Mouse (Mus musculus): ENCODE results near the gene Zfp85.
"Not testable (repeated sequence)": the region's sequence is repeated elsewhere in the genome, so short reads cannot be mapped to it uniquely, and the experiment has no call there.

Zfp85 gene

DNA sequence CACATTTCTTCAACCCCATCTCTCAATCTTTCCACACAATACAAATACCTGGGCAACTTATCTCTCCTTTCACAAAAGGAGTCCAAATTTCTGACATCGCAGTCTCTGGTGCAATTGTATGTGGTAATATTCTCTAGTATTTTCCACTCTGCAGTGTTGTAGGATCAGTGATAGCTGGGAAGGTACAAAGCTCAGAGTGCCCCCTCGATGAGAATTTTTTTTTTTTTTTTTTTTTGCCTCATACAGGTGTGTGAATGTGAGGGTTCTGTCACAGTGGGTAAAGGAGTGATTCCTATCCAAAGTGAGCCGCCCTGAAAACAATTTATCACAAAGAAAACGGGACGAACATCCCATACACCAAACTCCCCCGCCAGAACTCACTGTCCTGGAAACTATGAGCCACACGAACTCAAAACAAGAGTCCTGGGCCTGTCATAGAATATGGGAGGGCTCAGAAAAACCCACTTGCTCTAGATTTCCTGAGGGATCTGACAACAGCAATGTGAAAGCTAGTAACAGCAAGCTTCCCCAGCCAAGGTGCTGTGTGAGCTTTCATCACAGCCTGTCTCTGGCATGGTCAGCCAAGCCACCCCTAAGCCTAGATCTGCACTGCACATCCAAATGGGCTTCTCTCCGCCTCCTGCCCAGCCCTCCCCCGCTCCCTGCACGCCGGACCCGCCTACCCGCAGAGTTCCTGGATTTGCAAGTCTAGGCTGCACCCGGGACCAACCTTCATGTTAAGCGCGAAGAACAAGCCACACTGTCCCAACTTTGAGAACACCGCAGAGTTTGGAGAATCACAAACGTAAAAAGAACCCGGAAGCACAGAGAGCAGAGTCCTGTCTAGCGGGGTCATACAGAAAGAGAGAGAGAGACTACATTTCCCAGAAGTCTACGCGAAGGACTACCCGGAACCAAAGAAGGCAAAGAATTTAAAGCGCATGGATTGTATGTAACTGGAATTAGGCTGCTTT lies at the start of gene Zfp85:
Gene Zfp85, minus strand, starts transcription at position 896 of the 974 bp plus-strand sequence.
- in situ Hi-C loops (cut with MboI; ENCODE audit: low pct_unique_long_range_greater_than_20kb in 1 of 2, low sequenced_read_pairs in 2 of 2, unreplicated experiment in 1 of 2): no loop called here

- in situ Hi-C loops (cut with MboI; ENCODE audit: low pct_unique_long_range_greater_than_20kb in 1 of 2, low sequenced_read_pairs in 2 of 2, unreplicated experiment in 1 of 2): not testable (repeated sequence)
These were observed 44.1 kb upstream of the Zfp85 start for GRCm38 (mm10) chr13:67799151-67799550.

DNA sequence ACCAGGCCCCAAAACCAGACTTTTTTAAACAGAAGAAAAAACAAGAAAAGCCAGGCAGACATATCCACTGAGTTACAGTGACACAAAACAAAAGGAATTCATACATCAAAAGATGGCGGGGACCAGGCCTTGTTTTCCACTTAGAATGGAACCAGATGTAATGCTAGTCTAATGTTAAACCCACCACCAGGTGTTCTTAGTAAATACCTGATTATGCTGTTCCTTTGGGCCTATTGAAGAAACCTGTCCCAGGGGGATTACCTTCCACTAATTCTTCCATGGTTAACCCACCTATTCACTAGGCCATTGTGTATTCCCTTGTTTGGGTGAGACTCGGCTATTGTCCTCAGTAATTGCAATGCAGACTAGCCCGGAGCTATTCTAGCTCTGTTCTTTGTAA lies 43.6 kb upstream of the Zfp85 start:
- in situ Hi-C loops (cut with MboI; ENCODE audit: low pct_unique_long_range_greater_than_20kb in 1 of 2, low sequenced_read_pairs in 2 of 2, unreplicated experiment in 1 of 2): no loop called here

- in situ Hi-C loops (cut with MboI; ENCODE audit: low pct_unique_long_range_greater_than_20kb in 1 of 2, low sequenced_read_pairs in 2 of 2, unreplicated experiment in 1 of 2): no loop called here
These were observed 37.0 kb upstream of the Zfp85 start for GRCm38 (mm10) chr13:67791921-67792455.

DNA sequence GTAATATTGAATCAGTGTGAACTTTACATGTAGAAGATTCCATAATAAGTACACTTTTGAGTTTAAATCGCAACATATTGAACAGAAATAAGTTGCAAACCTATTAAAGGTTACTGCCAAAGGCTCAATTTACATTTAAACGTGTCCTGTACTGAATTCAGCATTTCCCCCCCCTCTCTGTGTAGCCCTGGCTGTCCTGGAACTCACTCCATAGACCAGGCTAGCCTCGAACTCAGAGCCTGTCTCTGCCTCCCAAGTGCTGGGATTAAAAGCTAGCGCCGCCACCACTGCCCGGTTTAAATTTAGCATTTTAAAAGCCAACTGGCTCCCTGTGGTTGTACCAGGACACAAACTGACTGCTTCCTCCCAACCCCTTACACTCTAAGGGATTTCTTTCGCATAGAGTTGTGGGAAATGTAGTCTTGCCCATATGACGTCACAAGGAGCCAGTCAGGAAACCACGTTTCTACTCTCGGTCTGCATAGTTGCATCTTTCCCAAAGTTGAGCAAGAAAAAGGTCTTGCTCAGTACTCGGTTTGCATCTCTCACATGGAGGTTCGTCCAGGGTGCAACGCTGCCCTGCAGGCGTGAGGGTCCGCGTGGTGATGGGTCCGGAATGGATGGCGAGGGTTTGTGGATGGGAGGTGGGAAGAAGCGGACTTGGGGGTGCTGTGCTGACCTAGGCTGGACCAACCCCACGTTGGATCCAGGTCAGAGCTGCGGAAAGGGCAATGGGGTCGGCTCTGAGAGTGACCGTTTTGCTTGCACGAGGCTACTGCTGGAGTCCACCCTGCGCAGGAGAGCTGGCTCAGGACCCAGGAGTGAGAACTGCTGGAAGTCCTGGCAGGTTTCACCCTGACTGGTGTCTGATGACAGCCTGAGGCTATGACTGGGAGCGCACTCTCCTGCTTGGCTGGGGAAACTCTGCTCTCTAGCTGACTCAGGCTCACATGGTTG lies 24.5 kb upstream of the Zfp85 start, which contains the start of gene Zfp493:
Gene Zfp493, plus strand, starts transcription at position 429 of the 957 bp plus-strand sequence.
- in situ Hi-C loops (cut with MboI; ENCODE audit: low pct_unique_long_range_greater_than_20kb in 1 of 2, low sequenced_read_pairs in 2 of 2, unreplicated experiment in 1 of 2): loop anchor here in 1 of 2 experiments (10.0 kb wide), 1 partner anchor 45 kb away; no protein-coding TSS in a partner anchor

GRCm38 (mm10) chr13:67763031-67763768 lies 8.2 kb upstream of the Zfp85 start:
- in situ Hi-C loops (cut with MboI; ENCODE audit: low pct_unique_long_range_greater_than_20kb in 1 of 2, low sequenced_read_pairs in 2 of 2, unreplicated experiment in 1 of 2): no loop called here

GRCm38 (mm10) chr13:67759966-67760365 lies 4.9 kb upstream of the Zfp85 start:
- in situ Hi-C loops (cut with MboI; ENCODE audit: low pct_unique_long_range_greater_than_20kb in 1 of 2, low sequenced_read_pairs in 2 of 2, unreplicated experiment in 1 of 2): no loop called here

GRCm38 (mm10) chr13:67755761-67756160 lies 733 bp upstream of the Zfp85 start:
- in situ Hi-C loops (cut with MboI; ENCODE audit: low pct_unique_long_range_greater_than_20kb in 1 of 2, low sequenced_read_pairs in 2 of 2, unreplicated experiment in 1 of 2): no loop called here

DNA sequence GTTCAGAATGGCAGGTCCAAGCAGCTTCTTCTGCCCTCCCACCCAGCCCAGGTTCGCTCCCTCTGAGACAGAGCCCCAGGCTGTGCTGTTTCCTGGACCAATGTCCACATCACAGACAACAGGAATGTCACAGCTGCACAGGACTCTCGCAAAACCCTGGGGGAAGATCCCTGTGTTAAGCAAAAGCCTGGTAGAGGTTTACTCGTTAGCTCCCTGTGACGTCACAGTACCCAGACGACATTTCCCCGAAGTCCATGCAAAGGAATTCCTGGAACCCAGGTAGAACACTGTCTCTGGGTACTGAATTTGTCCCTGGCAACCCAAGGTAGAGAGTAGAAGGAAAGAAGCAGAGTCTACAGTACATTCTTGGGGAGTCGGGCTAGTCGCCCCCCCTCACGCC lies 11.1 kb downstream of the Zfp85 start:
- in situ Hi-C loops (cut with MboI; ENCODE audit: low pct_unique_long_range_greater_than_20kb in 1 of 2, low sequenced_read_pairs in 2 of 2, unreplicated experiment in 1 of 2): no loop called here

DNA sequence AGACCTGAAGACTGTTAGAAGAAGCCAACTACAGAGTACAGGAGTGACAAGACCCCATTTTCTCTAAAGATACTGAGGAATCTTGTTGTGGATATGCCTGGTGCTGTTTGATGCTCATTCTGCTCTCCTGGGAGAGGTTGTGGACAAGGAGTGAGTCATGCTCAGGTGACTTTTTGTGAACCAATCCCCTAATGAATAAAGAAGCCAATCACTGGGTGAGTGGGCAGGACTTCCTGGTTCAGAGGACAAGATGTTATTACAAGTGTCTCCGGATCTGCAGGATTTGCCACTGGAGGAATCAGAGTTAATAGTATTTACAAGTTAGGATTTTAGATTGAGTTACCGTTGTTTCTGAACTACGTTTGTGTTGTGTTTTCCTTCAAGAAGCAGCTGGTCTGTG lies 12.1 kb downstream of the Zfp85 start:
- in situ Hi-C loops (cut with MboI; ENCODE audit: low pct_unique_long_range_greater_than_20kb in 1 of 2, low sequenced_read_pairs in 2 of 2, unreplicated experiment in 1 of 2): no loop called here

DNA sequence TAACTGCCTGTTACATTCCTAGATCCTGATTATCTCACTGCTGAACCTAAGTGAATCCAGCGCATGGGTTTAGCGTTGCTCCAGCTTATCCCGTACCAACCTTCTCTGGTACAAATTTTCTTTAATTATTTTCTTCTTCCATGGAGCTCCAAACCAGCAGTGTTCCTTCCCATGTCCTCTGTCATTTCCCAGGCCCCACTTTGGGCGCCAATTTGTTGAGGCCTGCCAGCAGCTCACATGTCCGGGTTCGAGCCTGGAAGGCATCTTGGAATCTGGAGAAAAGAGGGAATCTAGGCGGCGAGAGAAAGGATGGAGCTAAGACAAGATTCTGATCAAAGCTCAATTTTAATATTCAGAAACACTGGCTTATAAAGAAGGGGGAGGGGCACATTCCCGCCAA lies 20.6 kb downstream of the Zfp85 start:
- in situ Hi-C loops (cut with MboI; ENCODE audit: low pct_unique_long_range_greater_than_20kb in 1 of 2, low sequenced_read_pairs in 2 of 2, unreplicated experiment in 1 of 2): loop anchor here in 1 of 2 experiments (10.0 kb wide), 1 partner anchor 50 kb away; no protein-coding TSS in a partner anchor

DNA sequence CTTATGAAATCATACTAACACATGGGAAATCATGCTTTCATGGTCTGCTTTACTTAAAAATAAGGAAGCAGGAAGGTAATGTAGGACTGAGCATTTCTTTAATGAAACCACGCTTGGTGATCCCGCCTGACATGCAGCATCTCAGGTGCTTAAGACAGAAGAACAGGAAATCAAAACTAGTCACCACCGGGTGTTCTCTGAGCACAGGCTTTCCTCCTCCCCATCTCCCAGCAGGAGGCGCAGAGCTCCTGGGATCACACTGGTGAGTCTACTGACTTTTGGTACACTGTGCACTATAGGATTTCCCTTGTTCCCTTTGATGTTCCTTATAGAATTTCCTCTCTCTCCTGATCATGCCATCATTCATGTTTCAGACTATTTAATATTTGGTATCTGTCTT lies 25.6 kb downstream of the Zfp85 start:
- in situ Hi-C loops (cut with MboI; ENCODE audit: low pct_unique_long_range_greater_than_20kb in 1 of 2, low sequenced_read_pairs in 2 of 2, unreplicated experiment in 1 of 2): loop anchor here in 1 of 2 experiments (5.0 kb wide), 1 partner anchor 462 kb away; no protein-coding TSS in a partner anchor

GRCm38 (mm10) chr13:67728641-67729318 lies 26.2 kb downstream of the Zfp85 start, which contains the start of gene Zfp65:
Gene Zfp65 (minus strand): TSS chr13:67729173.
- in situ Hi-C loops (cut with MboI; ENCODE audit: low pct_unique_long_range_greater_than_20kb in 1 of 2, low sequenced_read_pairs in 2 of 2, unreplicated experiment in 1 of 2): loop anchor here in 1 of 2 experiments (5.0 kb wide), 1 partner anchor 461 kb away; no protein-coding TSS in a partner anchor

- in situ Hi-C loops (cut with MboI; ENCODE audit: low pct_unique_long_range_greater_than_20kb in 1 of 2, low sequenced_read_pairs in 2 of 2, unreplicated experiment in 1 of 2): loop anchor here in 1 of 2 experiments (5.0 kb wide), 1 partner anchor 461 kb away; no protein-coding TSS in a partner anchor
These were observed 26.9 kb downstream of the Zfp85 start for GRCm38 (mm10) chr13:67728106-67728505.

- in situ Hi-C loops (cut with MboI; ENCODE audit: low pct_unique_long_range_greater_than_20kb in 1 of 2, low sequenced_read_pairs in 2 of 2, unreplicated experiment in 1 of 2): loop anchor here in 1 of 2 experiments (5.0 kb wide), 1 partner anchor 458 kb away; no protein-coding TSS in a partner anchor
These were observed 29.7 kb downstream of the Zfp85 start for GRCm38 (mm10) chr13:67725331-67725730.

- in situ Hi-C loops (cut with MboI; ENCODE audit: low pct_unique_long_range_greater_than_20kb in 1 of 2, low sequenced_read_pairs in 2 of 2, unreplicated experiment in 1 of 2): no loop called here
These were observed 31.1 kb downstream of the Zfp85 start for GRCm38 (mm10) chr13:67723848-67724479.
